In genomic region chr8:115897086-115897485, GRCm38 (mm10) we compare ENCODE assay signal across 18 mouse cellular contexts.
DNase-seq lines count a peak whose midpoint lies in the region; ATAC-seq lines count a peak whose summit lies in the region.
"Had no signal": no experiment of that assay in that cellular context is flagged by ENCODE, and none has a peak within 500 bp of the region (broad histone marks: within the 10 kb centered on the region; RNA-seq: fewer than 3 reads in every experiment).

No protein-coding gene starts in this region.

- H3K9ac ChIP-seq in lung, embryonic 16.5 days (ENCODE audit: low read length) = no peak overlapping the region
- H3K9ac ChIP-seq: embryonic facial prominence, embryonic 15.5 days; forebrain, embryonic 15.5 days; hindbrain, embryonic 14.5 days had no signal

- H3K4me3 ChIP-seq in lung, embryonic 16.5 days (ENCODE audit: low read length) = no peak overlapping the region
- H3K4me3 ChIP-seq: embryonic facial prominence, embryonic 15.5 days; forebrain, embryonic 15.5 days; heart, embryonic 10.5 days had no signal

- H3K36me3 ChIP-seq in lung, embryonic 16.5 days (ENCODE audit: control insufficient read depth, insufficient read depth, low read length) = no peaks in the 10 kb centered on the region
- H3K36me3 ChIP-seq: embryonic facial prominence, embryonic 15.5 days; forebrain, embryonic 15.5 days; heart, embryonic 10.5 days had no signal

- WGBS in lung, embryonic 16.5 days = 71% methylated on average over 4 of the region's 4 CpGs

- no peaks in the 10 kb centered on the region for H3K27me3 ChIP-seq in lung, embryonic 16.5 days (ENCODE audit: control insufficient read depth, insufficient read depth, low read depth, low read length)
- H3K27me3 ChIP-seq: embryonic facial prominence, embryonic 15.5 days; forebrain, embryonic 15.5 days had no signal

- peak overlapping the region; percentile 55 for H3K27ac ChIP-seq in lung, embryonic 16.5 days (ENCODE audit: low read length)
- H3K27ac ChIP-seq: embryonic facial prominence, embryonic 15.5 days; forebrain, embryonic 15.5 days; heart, embryonic 10.5 days; hindbrain, embryonic 14.5 days had no signal

- peak; percentile 7 to 12 for DNase-seq in heart, adult 18-20 months
- DNase-seq in heart, postnatal 36 days = no peak
- DNase-seq in kidney, postnatal 10 days = peak; percentile 25
- DNase-seq in kidney, postnatal 4 days = no peak
- no peak for DNase-seq in lung, postnatal 25 days (ENCODE audit: low spot score)
- DNase-seq in adipocyte (ENCODE audit: low spot score) = peak; percentile 74
- no peak for DNase-seq in adrenal gland, adult 2 months
- DNase-seq: adrenal gland, postnatal 10 days; cerebellum, adult 11 months; cerebellum, adult 8-10 months; cerebellum, postnatal 14 days; embryo, embryonic 11 days; gastrocnemius, postnatal 36 days had no signal

- peaks cover 5% of the 10 kb centered on the region; the same call in 1 of the 2 replicates for H3K4me1 ChIP-seq in lung, embryonic 16.5 days (replicated peaks; ENCODE audit: control insufficient read depth, insufficient read depth, low read length)
- H3K4me1 ChIP-seq: forebrain, embryonic 15.5 days; heart, embryonic 10.5 days had no signal

- H3K9me3 ChIP-seq in lung, embryonic 16.5 days (ENCODE audit: control insufficient read depth, low read length) = no peaks in the 10 kb centered on the region
- H3K9me3 ChIP-seq: embryonic facial prominence, embryonic 15.5 days; forebrain, embryonic 15.5 days; heart, embryonic 10.5 days had no signal

- intact Hi-C loops in heart, postnatal 36 days (cut with DNase I) = no loop called here

- no peak overlapping the region for H3K4me2 ChIP-seq in lung, embryonic 16.5 days (ENCODE audit: low read depth, low read length)
- H3K4me2 ChIP-seq: embryonic facial prominence, embryonic 15.5 days; forebrain, embryonic 15.5 days; hindbrain, embryonic 14.5 days had no signal

- no peak for ATAC-seq in lung, embryonic 16.5 days (ENCODE audit: low read depth)
- ATAC-seq: forebrain, embryonic 15.5 days had no signal

Comparison
In these comparisons a context has a peak if more than half of its experiments do, and no peak if none do; other contexts are left out.
1. DNase-seq: peak in heart, adult 18-20 months (2 of 2), kidney, postnatal 10 days (single experiment) and adipocyte (single experiment); none in heart, postnatal 36 days (0 of 2), kidney, postnatal 4 days (0 of 2), lung, postnatal 25 days (single experiment) and adrenal gland, adult 2 months (single experiment).